Mouse (Mus musculus) thymus, adult 2 months (tissue): ENCODE results near the gene Sp9.

Source experiments
- CTCF ChIP-seq: fragments of 200-500 bp; IDR thresholded peaks from 2 replicates; pipeline ENCODE4 v1.5.1; 2012; ENCODE audit warnings: mild to moderate bottlenecking, control low read depth, low read length, moderate library complexity, borderline replicate concordance; ENCODE audit not compliant: control insufficient read depth, poor library complexity, insufficient read depth; ENCODE audit errors: extremely low read depth
- POLR2A ChIP-seq: fragments of 200-500 bp; IDR thresholded peaks from 2 replicates; pipeline ENCODE4 v1.6.1; 2012; ENCODE audit warnings: mild to moderate bottlenecking, low read length, control low read depth, moderate library complexity; ENCODE audit not compliant: control insufficient read depth, poor library complexity, insufficient read depth; ENCODE audit errors: extremely low read depth

- TF ChIP-seq POLR2A, result no peak
- no peak for TF ChIP-seq CTCF
Measured at GRCm38 (mm10) chr2:73302722-73303121, 31.0 kb downstream of the Sp9 start.
